Mouse (Mus musculus) liver, embryonic 14.5 days (tissue): ENCODE measurements around the gene Scgb1b30. TPM values are rescaled to one million over a fixed set of nuclear protein-coding genes. Genes with fewer than 3 reads are reported as not detected.

Experiments used
- ATAC-seq: fragments of 200-750 bp; cut with Nextera tagmentation; 2 replicates; pipeline ENCODE4 v1.8.0; 2017; ENCODE audit warnings: moderate number of reproducible peaks, mild to moderate bottlenecking, moderate library complexity; ENCODE audit not compliant: insufficient read depth
- DNase-seq, 3 experiments: peaks; one replicate each; pipeline ENCODE4 v3.0.0-alpha.2; 2012 to 2013; ENCODE audit warnings: low read depth in 3 of 3, low spot score in 3 of 3
- H3K27ac ChIP-seq: fragments of 300-500 bp; sonication (generic); 2 replicates; pipeline ENCODE4 v1.5.1; 2014; ENCODE audit warnings: moderate library complexity, mild to moderate bottlenecking, control low read depth, inconsistent platforms
- H3K27me3 ChIP-seq: fragments of 300-500 bp; sonication (generic); 2 replicates; pipeline ENCODE4 v1.6.1; 2014; ENCODE audit warnings: mild to moderate bottlenecking, low read length, moderate library complexity; ENCODE audit not compliant: control insufficient read depth, insufficient read depth
- H3K36me3 ChIP-seq: fragments of 300-500 bp; sonication (generic); replicated peaks from 2 replicates; pipeline ENCODE4 v1.6.1; 2014; ENCODE audit warnings: low read depth; ENCODE audit not compliant: control insufficient read depth, insufficient read depth
- H3K4me1 ChIP-seq, 2 experiments: fragments of 200-500 bp in 1 of 2; fragments of 300-500 bp in 1 of 2; sonication (generic) in 1 of 2; replicated peaks; 2 replicates each; pipeline ENCODE4 v1.6.1; 2012 to 2014; ENCODE audit warnings: antibody characterized with exemption in 1 of 2, inconsistent platforms in 1 of 2, low read length in 1 of 2; ENCODE audit not compliant: control insufficient read depth in 2 of 2, insufficient read depth in 2 of 2
- H3K4me2 ChIP-seq: fragments of 300-500 bp; sonication (generic); 2 replicates; pipeline ENCODE4 v1.6.1; 2014; ENCODE audit warnings: low read depth, mild to moderate bottlenecking, control low read depth, moderate library complexity
- H3K4me3 ChIP-seq, 2 experiments: fragments of 200-500 bp in 1 of 2; fragments of 300-500 bp in 1 of 2; sonication (generic) in 1 of 2; 2 replicates each; pipeline ENCODE4 v1.5.1; 2012 to 2014; ENCODE audit warnings: low read depth in 2 of 2, low read length in 2 of 2, mild to moderate bottlenecking in 2 of 2, control low read depth in 1 of 2, inconsistent platforms in 1 of 2, moderate library complexity in 1 of 2; ENCODE audit not compliant: insufficient read depth in 1 of 2
- H3K9ac ChIP-seq: fragments of 300-500 bp; sonication (generic); replicated peaks from 2 replicates; pipeline ENCODE4 v1.6.1; 2014; ENCODE audit warnings: mild to moderate bottlenecking, control low read depth, moderate library complexity
- H3K9me3 ChIP-seq: fragments of 300-500 bp; sonication (generic); 2 replicates; pipeline ENCODE4 v1.6.1; 2016; ENCODE audit warnings: low read length, mixed read lengths; ENCODE audit not compliant: control insufficient read depth
- CTCF ChIP-seq: IDR thresholded peaks from 2 replicates; pipeline ENCODE4 v1.5.1; 2016; ENCODE audit warnings: antibody characterized with exemption, low read depth, control low read depth
- EP300 ChIP-seq: IDR thresholded peaks from 2 replicates; pipeline ENCODE4 v1.6.1; 2016; ENCODE audit warnings: antibody characterized with exemption, low read depth
- WGBS: fragments of 180-500 bp; shearing (Covaris S2); extraction: QIAGEN DNeasy Blood & Tissue Kit; methylation state at CpG from one replicate; pipeline ENCODE4 v1.1.7; 2014; ENCODE audit not compliant: insufficient replicate concordance; 5-methylcytosine and 5-hydroxymethylcytosine counted together
- polyA plus RNA-seq, 2 experiments: library from polyadenylated mRNA; depleted of rRNA in 1 of 2; stranded (reverse) in 1 of 2; unstranded in 1 of 2; fragments of >200 nt; fragmentation: Nextera tagmentation in 1 of 2; extraction: Ambion mirVana in 1 of 2; gene quantifications; 2 replicates each; pipeline versions ENCODE4 v1.2.1 to v1.2.3; 2012 to 2014

The Scgb1b30 gene
- polyA plus RNA-seq, 2 experiments, result not detected

- Histone ChIP-seq H3K4me2 (no peak overlapping the region), H3K4me3 (no peak overlapping the region), H3K27ac (no peak overlapping the region), H3K36me3 (no peaks in the 10 kb centered on the region), H3K9me3 (no peaks in the 10 kb centered on the region), H3K9ac (no peak overlapping the region), H3K27me3 (peaks cover 39% of the 10 kb centered on the region), H3K4me1 (no peaks in the 10 kb centered on the region; a peak in 1 of 4 replicates)
- ATAC-seq (no peak), DNase-seq (no peak)
- TF ChIP-seq EP300, result no peak
- no peak for TF ChIP-seq CTCF
- 46% methylated on average over 3 of the region's 3 CpGs for WGBS
Observed at GRCm38 (mm10) chr7:34131118-34131517, 35.9 kb downstream of the Scgb1b30 start.

GRCm38 (mm10) chr7:34131959-34132354, 36.7 kb downstream of the Scgb1b30 start:
- H3K27ac ChIP-seq, result no peak overlapping the region
- peaks cover 39% of the 10 kb centered on the region for H3K27me3 ChIP-seq
- ATAC-seq (no peak), DNase-seq (no peak)
- H3K9me3 ChIP-seq, result no peaks in the 10 kb centered on the region
- peak overlapping the region; percentile 9 to 58; a peak in 3 of 4 replicates for H3K4me3 ChIP-seq
- no peaks in the 10 kb centered on the region for H3K36me3 ChIP-seq
- H3K9ac ChIP-seq, result no peak overlapping the region
- WGBS, result 6% methylated on average over 3 of the region's 3 CpGs
- TF ChIP-seq EP300 (no peak), CTCF (no peak)
- H3K4me2 ChIP-seq, result peak overlapping the region; percentile 48
- H3K4me1 ChIP-seq, result no peaks in the 10 kb centered on the region; a peak in 1 of 4 replicates

- H3K27ac ChIP-seq, result no peak overlapping the region
- 1% methylated on average over 101 of the region's 116 CpGs for WGBS
- DNase-seq, result no peak
Observed at GRCm38 (mm10) chr7:34132355-34133079, 37.3 kb downstream of the Scgb1b30 start.

GRCm38 (mm10) chr7:34133117-34133762, 38.0 kb downstream of the Scgb1b30 start, which contains the start of gene Wtip:
TSS of gene Wtip (minus strand) at chr7:34133268.
- Histone ChIP-seq H3K36me3 (no peaks in the 10 kb centered on the region), H3K27ac (no peak within 1 kb of the TSS), H3K4me2 (peak within 1 kb of the TSS; percentile 48), H3K4me3 (peak within 1 kb of the TSS; percentile 51 to 58), H3K9ac (no peak within 1 kb of the TSS; the same call in 1 of the 2 replicates), H3K4me1 (no peaks in the 10 kb centered on the region; a peak in 1 of 4 replicates), H3K9me3 (no peaks in the 10 kb centered on the region), H3K27me3 (peaks cover 39% of the 10 kb centered on the region)
- peak; percentile 63 for ATAC-seq
- TF ChIP-seq CTCF (no peak), EP300 (no peak)
- WGBS, result 2% methylated on average over 54 of the region's 65 CpGs
- no peak for DNase-seq

More at GRCm38 (mm10) chr7:34132355-34133079, 37.3 kb downstream of the Scgb1b30 start:
- Histone ChIP-seq H3K9ac (no peak overlapping the region; the same call in 1 of the 2 replicates), H3K9me3 (no peaks in the 10 kb centered on the region), H3K4me2 (peak overlapping the region; percentile 48), H3K27me3 (peaks cover 39% of the 10 kb centered on the region), H3K4me1 (no peaks in the 10 kb centered on the region; a peak in 1 of 4 replicates), H3K4me3 (peak overlapping the region; percentile 51 to 58), H3K36me3 (no peaks in the 10 kb centered on the region)
- ATAC-seq, result peak; percentile 59
- TF ChIP-seq CTCF (no peak), EP300 (no peak)

- no peak overlapping the region for H3K4me2 ChIP-seq
- H3K9ac ChIP-seq, result no peak overlapping the region
- ATAC-seq, result no peak
- no peaks in the 10 kb centered on the region; a peak in 1 of 4 replicates for H3K4me1 ChIP-seq
- no peak for DNase-seq
- no peak for TF ChIP-seq EP300
- no peak for TF ChIP-seq CTCF
- H3K27me3 ChIP-seq, result peaks cover 39% of the 10 kb centered on the region
- H3K4me3 ChIP-seq, result no peak overlapping the region
- no peaks in the 10 kb centered on the region for H3K9me3 ChIP-seq
- WGBS, result 66% methylated on average over 2 of the region's 2 CpGs
- H3K27ac ChIP-seq, result no peak overlapping the region
- H3K36me3 ChIP-seq, result no peaks in the 10 kb centered on the region
Observed at GRCm38 (mm10) chr7:34134336-34134735, 39.1 kb downstream of the Scgb1b30 start.
